Mouse (Mus musculus): ENCODE measurements at regions not wholly inside any gene's neighbourhood (a gene's known extent, or its start where the extent isn't known, plus 50 kb on each side); places are given as distances from the start of the nearest gene placed in this dataset.

- DNase-seq (ENCODE audit: low read depth, low spot score): no peak
These were observed 610.2 kb upstream of the Clint1 start for GRCm38 (mm10) chr11:45241671-45242070.

- no peak for DNase-seq (ENCODE audit: low read depth, low spot score)
These were observed 607.1 kb upstream of the Clint1 start for GRCm38 (mm10) chr11:45244796-45245195.

GRCm38 (mm10) chr11:45256019-45256418 lies 595.8 kb upstream of the Clint1 start:
- no peak for DNase-seq (ENCODE audit: low read depth, low spot score)

- DNase-seq (ENCODE audit: low read depth, low spot score): no peak
These were observed 589.7 kb upstream of the Clint1 start for GRCm38 (mm10) chr11:45262198-45262597.

GRCm38 (mm10) chr11:45264001-45264400 lies 587.9 kb upstream of the Clint1 start:
- DNase-seq (ENCODE audit: low read depth, low spot score): no peak

GRCm38 (mm10) chr11:45265171-45265988 lies 586.5 kb upstream of the Clint1 start:
- no peak for DNase-seq (ENCODE audit: low read depth, low spot score)

- no peak for DNase-seq (ENCODE audit: low read depth, low spot score)
These were observed 585.9 kb upstream of the Clint1 start for GRCm38 (mm10) chr11:45265989-45266302.

- no peak for DNase-seq (ENCODE audit: low read depth, low spot score)
These were observed 582.6 kb upstream of the Clint1 start for GRCm38 (mm10) chr11:45269215-45269614.

GRCm38 (mm10) chr11:45271206-45271605 lies 580.6 kb upstream of the Clint1 start:
- no peak for DNase-seq (ENCODE audit: low read depth, low spot score)

- no peak for DNase-seq (ENCODE audit: low read depth, low spot score)
These were observed 577.3 kb upstream of the Clint1 start for GRCm38 (mm10) chr11:45274446-45275119.

- DNase-seq (ENCODE audit: low read depth, low spot score): no peak
These were observed 576.7 kb upstream of the Clint1 start for GRCm38 (mm10) chr11:45275170-45275569.

GRCm38 (mm10) chr11:45296772-45297171 lies 555.1 kb upstream of the Clint1 start:
- no peak for DNase-seq (ENCODE audit: low read depth, low spot score)

GRCm38 (mm10) chr11:45311934-45312333 lies 539.9 kb upstream of the Clint1 start:
- DNase-seq (ENCODE audit: low read depth, low spot score): no peak

GRCm38 (mm10) chr11:45323766-45324165 lies 528.1 kb upstream of the Clint1 start:
- no peak for DNase-seq (ENCODE audit: low read depth, low spot score)

GRCm38 (mm10) chr11:45330319-45330718 lies 521.5 kb upstream of the Clint1 start:
- no peak for DNase-seq (ENCODE audit: low read depth, low spot score)

GRCm38 (mm10) chr11:45333756-45334155 lies 518.1 kb upstream of the Clint1 start:
- no peak for DNase-seq (ENCODE audit: low read depth, low spot score)

GRCm38 (mm10) chr11:45349331-45349730 lies 502.5 kb upstream of the Clint1 start:
- no peak for DNase-seq (ENCODE audit: low read depth, low spot score)

GRCm38 (mm10) chr11:45365343-45365742 lies 486.5 kb upstream of the Clint1 start:
- no peak for DNase-seq (ENCODE audit: low read depth, low spot score)

- DNase-seq (ENCODE audit: low read depth, low spot score): no peak
These were observed 462.4 kb upstream of the Clint1 start for GRCm38 (mm10) chr11:45389243-45390146.

- no peak for DNase-seq (ENCODE audit: low read depth, low spot score)
These were observed 455.8 kb upstream of the Clint1 start for GRCm38 (mm10) chr11:45396009-45396408.

GRCm38 (mm10) chr11:45398188-45398587 lies 453.7 kb upstream of the Clint1 start:
- no peak for DNase-seq (ENCODE audit: low read depth, low spot score)

GRCm38 (mm10) chr11:45404377-45405029 lies 447.3 kb upstream of the Clint1 start:
- no peak for DNase-seq (ENCODE audit: low read depth, low spot score)

All from CD4-positive, CD25-positive, alpha-beta regulatory T cell, adult 2 months (primary cell).